ENCODE assay signal across 20 mouse cellular contexts in the genomic region with DNA sequence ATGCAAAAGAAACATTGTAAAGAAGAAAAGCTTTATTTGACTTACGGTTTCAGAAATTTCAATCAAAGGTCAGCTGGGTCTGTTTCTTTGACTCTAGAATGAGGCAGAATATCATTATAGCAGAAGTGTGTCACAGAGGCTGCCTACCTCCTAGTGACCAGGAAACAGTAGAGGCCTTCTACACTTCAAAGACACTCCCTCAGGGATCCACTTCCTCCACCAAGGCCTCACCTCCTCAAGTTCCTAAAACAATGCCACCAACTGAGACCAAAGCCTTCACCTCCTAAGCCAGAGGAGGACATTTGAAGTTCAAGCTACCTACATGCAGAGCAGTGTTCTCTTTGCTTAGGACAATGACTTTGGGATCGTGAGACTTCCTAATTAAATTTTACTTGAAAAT.
"Had no signal": no experiment of that assay in that cellular context is flagged by ENCODE, and none has a peak within 500 bp of the region (broad histone marks: within the 10 kb centered on the region; RNA-seq: fewer than 3 reads in every experiment).

No protein-coding gene starts in this region.

- H3K27ac ChIP-seq: lung, embryonic 15.5 days; macrophage; midbrain, embryonic 10.5 days; midbrain, embryonic 13.5 days; neural tube, embryonic 13.5 days; neural tube, embryonic 15.5 days had no signal

- DNase-seq: liver, postnatal 0 days; lung, adult 2 months; lung, postnatal 14 days; lung, postnatal 36 days; right cerebral cortex, adult 18-20 months; right cerebral cortex, postnatal 25 days; right cerebral cortex, postnatal 4 days; spleen, adult 18-20 months; thymus, adult 18-20 months; thymus, postnatal 14 days; thymus, postnatal 36 days had no signal

- H3K9me3 ChIP-seq: lung, embryonic 15.5 days; midbrain, embryonic 10.5 days; midbrain, embryonic 13.5 days; neural tube, embryonic 13.5 days; neural tube, embryonic 15.5 days had no signal

- H3K9ac ChIP-seq: liver, postnatal 0 days; lung, embryonic 15.5 days; midbrain, embryonic 13.5 days; neural tube, embryonic 13.5 days; neural tube, embryonic 15.5 days had no signal

- H3K36me3 ChIP-seq: lung, embryonic 15.5 days; midbrain, embryonic 10.5 days; midbrain, embryonic 13.5 days; neural tube, embryonic 13.5 days; neural tube, embryonic 15.5 days had no signal

- ATAC-seq: liver, postnatal 0 days; lung, postnatal 0 days; midbrain, embryonic 13.5 days; midbrain, embryonic 16.5 days had no signal

- H3K4me1 ChIP-seq: lung, embryonic 15.5 days; midbrain, embryonic 13.5 days; neural tube, embryonic 13.5 days; neural tube, embryonic 15.5 days had no signal

- H3K27me3 ChIP-seq: lung, embryonic 15.5 days; midbrain, embryonic 13.5 days; neural tube, embryonic 13.5 days; neural tube, embryonic 15.5 days had no signal

- H3K4me3 ChIP-seq: lung, embryonic 15.5 days; midbrain, embryonic 10.5 days; midbrain, embryonic 13.5 days; myocyte; neural tube, embryonic 13.5 days; neural tube, embryonic 15.5 days had no signal

- H3K4me2 ChIP-seq: lung, embryonic 15.5 days; midbrain, embryonic 13.5 days; neural tube, embryonic 13.5 days; neural tube, embryonic 15.5 days had no signal
